Mouse (Mus musculus) liver, embryonic 14.5 days (tissue): Measurements from ENCODE around the gene Creg1. TPM values are rescaled to one million over a fixed set of nuclear protein-coding genes. Genes with fewer than 3 reads are reported as not detected.

Source experiments
- ATAC-seq: fragments of 200-750 bp; cut with Nextera tagmentation; 2 replicates; pipeline ENCODE4 v1.8.0; 2017; ENCODE audit warnings: moderate number of reproducible peaks, mild to moderate bottlenecking, moderate library complexity; ENCODE audit not compliant: insufficient read depth
- DNase-seq, 3 experiments: peaks; one replicate each; pipeline ENCODE4 v3.0.0-alpha.2; 2012 to 2013; ENCODE audit warnings: low read depth in 3 of 3, low spot score in 3 of 3
- H3K27ac ChIP-seq: fragments of 300-500 bp; sonication (generic); 2 replicates; pipeline ENCODE4 v1.5.1; 2014; ENCODE audit warnings: moderate library complexity, mild to moderate bottlenecking, control low read depth, inconsistent platforms
- H3K27me3 ChIP-seq: fragments of 300-500 bp; sonication (generic); 2 replicates; pipeline ENCODE4 v1.6.1; 2014; ENCODE audit warnings: mild to moderate bottlenecking, low read length, moderate library complexity; ENCODE audit not compliant: control insufficient read depth, insufficient read depth
- H3K36me3 ChIP-seq: fragments of 300-500 bp; sonication (generic); replicated peaks from 2 replicates; pipeline ENCODE4 v1.6.1; 2014; ENCODE audit warnings: low read depth; ENCODE audit not compliant: control insufficient read depth, insufficient read depth
- H3K4me1 ChIP-seq, 2 experiments: fragments of 200-500 bp in 1 of 2; fragments of 300-500 bp in 1 of 2; sonication (generic) in 1 of 2; replicated peaks; 2 replicates each; pipeline ENCODE4 v1.6.1; 2012 to 2014; ENCODE audit warnings: antibody characterized with exemption in 1 of 2, inconsistent platforms in 1 of 2, low read length in 1 of 2; ENCODE audit not compliant: control insufficient read depth in 2 of 2, insufficient read depth in 2 of 2
- H3K4me2 ChIP-seq: fragments of 300-500 bp; sonication (generic); 2 replicates; pipeline ENCODE4 v1.6.1; 2014; ENCODE audit warnings: low read depth, mild to moderate bottlenecking, control low read depth, moderate library complexity
- H3K4me3 ChIP-seq, 2 experiments: fragments of 200-500 bp in 1 of 2; fragments of 300-500 bp in 1 of 2; sonication (generic) in 1 of 2; 2 replicates each; pipeline ENCODE4 v1.5.1; 2012 to 2014; ENCODE audit warnings: low read depth in 2 of 2, low read length in 2 of 2, mild to moderate bottlenecking in 2 of 2, control low read depth in 1 of 2, inconsistent platforms in 1 of 2, moderate library complexity in 1 of 2; ENCODE audit not compliant: insufficient read depth in 1 of 2
- H3K9ac ChIP-seq: fragments of 300-500 bp; sonication (generic); replicated peaks from 2 replicates; pipeline ENCODE4 v1.6.1; 2014; ENCODE audit warnings: mild to moderate bottlenecking, control low read depth, moderate library complexity
- H3K9me3 ChIP-seq: fragments of 300-500 bp; sonication (generic); 2 replicates; pipeline ENCODE4 v1.6.1; 2016; ENCODE audit warnings: low read length, mixed read lengths; ENCODE audit not compliant: control insufficient read depth
- CTCF ChIP-seq: IDR thresholded peaks from 2 replicates; pipeline ENCODE4 v1.5.1; 2016; ENCODE audit warnings: antibody characterized with exemption, low read depth, control low read depth
- EP300 ChIP-seq: IDR thresholded peaks from 2 replicates; pipeline ENCODE4 v1.6.1; 2016; ENCODE audit warnings: antibody characterized with exemption, low read depth
- WGBS: fragments of 180-500 bp; shearing (Covaris S2); extraction: QIAGEN DNeasy Blood & Tissue Kit; methylation state at CpG from one replicate; pipeline ENCODE4 v1.1.7; 2014; ENCODE audit not compliant: insufficient replicate concordance; 5-methylcytosine and 5-hydroxymethylcytosine counted together
- polyA plus RNA-seq, 2 experiments: library from polyadenylated mRNA; depleted of rRNA in 1 of 2; stranded (reverse) in 1 of 2; unstranded in 1 of 2; fragments of >200 nt; fragmentation: Nextera tagmentation in 1 of 2; extraction: Ambion mirVana in 1 of 2; gene quantifications; 2 replicates each; pipeline versions ENCODE4 v1.2.1 to v1.2.3; 2012 to 2014

The Creg1 gene
- polyA plus RNA-seq, 2 experiments, result 106 to 369 TPM

- TF ChIP-seq EP300, result no peak
- TF ChIP-seq CTCF, result no peak
- H3K4me2 ChIP-seq, result no peak within 1 kb of the TSS
- H3K36me3 ChIP-seq, result no peaks in the 10 kb centered on the region
- H3K4me1 ChIP-seq, result no peaks in the 10 kb centered on the region
- no peak for ATAC-seq
- H3K27ac ChIP-seq, result no peak within 1 kb of the TSS
- H3K9ac ChIP-seq, result no peak within 1 kb of the TSS
- DNase-seq, result no peak
- H3K9me3 ChIP-seq, result no peaks in the 10 kb centered on the region
- no peak within 1 kb of the TSS for H3K4me3 ChIP-seq
- 61% methylated on average over 8 of the region's 8 CpGs for WGBS
- H3K27me3 ChIP-seq, result no peaks in the 10 kb centered on the region
These were observed 25.0 kb downstream of the Creg1 start, which contains the start of gene Cd247 for GRCm38 (mm10) chr1:165788511-165788910. TSS of gene Cd247 (plus strand) at chr1:165788681.

- WGBS, result 75% methylated on average over 17 of the region's 17 CpGs
- no peak overlapping the region for H3K4me2 ChIP-seq
- TF ChIP-seq EP300, result no peak
- TF ChIP-seq CTCF, result no peak
- H3K9me3 ChIP-seq, result no peaks in the 10 kb centered on the region
- H3K27ac ChIP-seq, result no peak overlapping the region
- H3K4me1 ChIP-seq, result no peaks in the 10 kb centered on the region
- no peak for DNase-seq
- H3K9ac ChIP-seq, result no peak overlapping the region
- no peak overlapping the region for H3K4me3 ChIP-seq
- H3K36me3 ChIP-seq, result no peaks in the 10 kb centered on the region
- no peak; the same call in 1 of the 2 replicates for ATAC-seq
- H3K27me3 ChIP-seq, result no peaks in the 10 kb centered on the region
These were observed 25.6 kb downstream of the Creg1 start for GRCm38 (mm10) chr1:165789066-165789660.

GRCm38 (mm10) chr1:165789963-165790362, 26.4 kb downstream of the Creg1 start:
- TF ChIP-seq EP300 (no peak), CTCF (no peak)
- H3K4me2 ChIP-seq, result no peak overlapping the region
- H3K9ac ChIP-seq, result no peak overlapping the region
- no peak overlapping the region for H3K27ac ChIP-seq
- ATAC-seq (no peak), DNase-seq (no peak)
- H3K27me3 ChIP-seq, result no peaks in the 10 kb centered on the region
- no peaks in the 10 kb centered on the region for H3K36me3 ChIP-seq
- 79% methylated on average over 6 of the region's 6 CpGs for WGBS
- no peaks in the 10 kb centered on the region for H3K9me3 ChIP-seq
- no peaks in the 10 kb centered on the region for H3K4me1 ChIP-seq
- H3K4me3 ChIP-seq, result no peak overlapping the region

GRCm38 (mm10) chr1:165790461-165791210, 27.1 kb downstream of the Creg1 start:
- H3K27ac ChIP-seq, result no peak overlapping the region
- no peaks in the 10 kb centered on the region for H3K4me1 ChIP-seq
- H3K4me2 ChIP-seq, result no peak overlapping the region
- 82% methylated on average over 17 of the region's 17 CpGs for WGBS
- H3K9ac ChIP-seq, result no peak overlapping the region
- H3K9me3 ChIP-seq, result no peaks in the 10 kb centered on the region
- ATAC-seq (no peak), DNase-seq (no peak)
- H3K36me3 ChIP-seq, result no peaks in the 10 kb centered on the region
- no peak overlapping the region for H3K4me3 ChIP-seq
- TF ChIP-seq CTCF (no peak), EP300 (no peak)
- H3K27me3 ChIP-seq, result no peaks in the 10 kb centered on the region

GRCm38 (mm10) chr1:165791411-165791810, 27.9 kb downstream of the Creg1 start:
- 81% methylated on average over 9 of the region's 9 CpGs for WGBS

More at GRCm38 (mm10) chr1:165791411-165791810, 27.9 kb downstream of the Creg1 start:
- Histone ChIP-seq H3K4me1 (no peaks in the 10 kb centered on the region), H3K27me3 (no peaks in the 10 kb centered on the region), H3K36me3 (no peaks in the 10 kb centered on the region), H3K9ac (no peak overlapping the region), H3K4me2 (no peak overlapping the region), H3K4me3 (no peak overlapping the region), H3K27ac (no peak overlapping the region), H3K9me3 (no peaks in the 10 kb centered on the region)
- ATAC-seq, result no peak
- no peak for DNase-seq
- TF ChIP-seq CTCF (no peak), EP300 (no peak)
